In the genomic region with DNA sequence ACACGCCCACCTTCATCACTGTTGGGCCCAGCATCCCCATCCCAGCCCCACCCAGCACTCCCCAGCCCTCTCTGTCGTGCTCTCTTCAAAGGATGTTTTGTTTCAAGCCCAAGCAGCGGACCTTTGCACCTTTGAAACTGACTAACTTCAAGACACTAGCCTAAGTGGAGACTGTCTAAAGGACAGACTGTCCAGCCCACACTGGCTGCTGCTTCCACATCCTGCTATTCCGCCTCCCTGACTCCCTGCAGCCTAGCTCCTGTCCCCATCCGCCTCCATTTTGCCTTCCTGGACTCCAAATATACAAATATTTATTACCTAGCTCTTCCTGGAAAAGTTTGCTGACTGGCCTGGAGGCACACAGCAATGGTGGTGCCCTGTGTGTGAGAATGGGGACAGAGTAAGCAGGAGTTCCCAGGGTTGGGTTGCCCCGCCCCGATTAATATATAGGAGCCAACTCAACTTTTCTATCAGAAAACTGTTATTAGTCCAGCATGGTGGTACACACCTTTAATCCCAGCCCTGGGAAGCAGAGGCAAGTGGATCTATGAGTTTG, we compare ENCODE assay signal across 14 mouse cellular contexts. TPM values are rescaled to one million over a fixed set of nuclear protein-coding genes. Genes with fewer than 3 reads are reported as not detected.
DNase-seq lines count a peak whose midpoint lies in the region; ATAC-seq and TF ChIP-seq lines count a peak whose summit lies in the region.
"Had no signal": no experiment of that assay in that cellular context is flagged by ENCODE, and none has a peak within 500 bp of the region (broad histone marks: within the 10 kb centered on the region; RNA-seq: fewer than 3 reads in every experiment).

No protein-coding gene starts in this region.

- H3K4me1 ChIP-seq in forebrain, embryonic 13.5 days = peaks cover 5% of the 10 kb centered on the region
- no peaks in the 10 kb centered on the region for H3K4me1 ChIP-seq in forebrain, embryonic 11.5 days (replicated peaks; ENCODE audit: control insufficient read depth, insufficient read depth, low read length)
- H3K4me1 ChIP-seq in hindbrain, embryonic 13.5 days (replicated peaks) = peaks cover 7% of the 10 kb centered on the region
- no peaks in the 10 kb centered on the region for H3K4me1 ChIP-seq in hindbrain, embryonic 11.5 days (replicated peaks; ENCODE audit: control insufficient read depth, insufficient read depth, low read length)
- peaks cover 13% of the 10 kb centered on the region for H3K4me1 ChIP-seq in midbrain, embryonic 10.5 days
- H3K4me1 ChIP-seq in midbrain, embryonic 14.5 days (ENCODE audit: control insufficient read depth, insufficient read depth, low read length) = 0 out of 2 replicates have a peak, but pooled peaks cover 4% of the 10 kb centered on the region
- H3K4me1 ChIP-seq in stomach, postnatal 0 days (replicated peaks; ENCODE audit: control insufficient read depth, insufficient read depth) = 0 out of 2 replicates have a peak, but pooled peaks cover 3% of the 10 kb centered on the region
- H3K4me1 ChIP-seq: neural tube, embryonic 15.5 days had no signal

- no peak for TF ChIP-seq CTCF in stomach, postnatal 0 days (IDR thresholded peaks at IDR 0.05; ENCODE audit: low read depth)

- no peak overlapping the region for H3K27ac ChIP-seq in forebrain, embryonic 13.5 days
- H3K27ac ChIP-seq in forebrain, embryonic 11.5 days (ENCODE audit: low read depth, low read length) = no peak overlapping the region
- H3K27ac ChIP-seq in hindbrain, embryonic 13.5 days = no peak overlapping the region; the same call in 1 of the 2 replicates
- H3K27ac ChIP-seq in hindbrain, embryonic 11.5 days (ENCODE audit: low read depth, low read length) = no peak overlapping the region
- peak overlapping the region; percentile 42 for H3K27ac ChIP-seq in midbrain, embryonic 10.5 days (replicated peaks)
- no peak overlapping the region for H3K27ac ChIP-seq in midbrain, embryonic 14.5 days (replicated peaks; ENCODE audit: low read depth, low read length)
- H3K27ac ChIP-seq in stomach, postnatal 0 days (replicated peaks) = peak overlapping the region; percentile 19; the same call in 1 of the 2 replicates
- H3K27ac ChIP-seq: liver, embryonic 14.5 days; midbrain, embryonic 15.5 days; neural tube, embryonic 15.5 days had no signal

- peaks cover 11% of the 10 kb centered on the region; the same call in 1 of the 2 replicates for H3K36me3 ChIP-seq in forebrain, embryonic 13.5 days (ENCODE audit: poor library complexity, severe bottlenecking)
- no peaks in the 10 kb centered on the region for H3K36me3 ChIP-seq in forebrain, embryonic 11.5 days (ENCODE audit: control insufficient read depth, insufficient read depth, low read length)
- H3K36me3 ChIP-seq in hindbrain, embryonic 13.5 days = peaks cover 13% of the 10 kb centered on the region
- H3K36me3 ChIP-seq in hindbrain, embryonic 11.5 days (ENCODE audit: control insufficient read depth, insufficient read depth, low read length) = no peaks in the 10 kb centered on the region
- peaks cover 11% of the 10 kb centered on the region for H3K36me3 ChIP-seq in midbrain, embryonic 10.5 days
- H3K36me3 ChIP-seq in midbrain, embryonic 14.5 days (ENCODE audit: control insufficient read depth, insufficient read depth, low read length) = no peaks in the 10 kb centered on the region
- no peaks in the 10 kb centered on the region for H3K36me3 ChIP-seq in stomach, postnatal 0 days (ENCODE audit: control insufficient read depth, insufficient read depth, low read length)

- TF ChIP-seq EP300 in stomach, postnatal 0 days (optimal IDR thresholded peaks at IDR 0.05) = no peak

- 0 out of 2 replicates have a peak, but pooled peaks have one; percentile 27 for ATAC-seq in forebrain, embryonic 13.5 days
- no peak for ATAC-seq in forebrain, embryonic 11.5 days (replicated peaks; ENCODE audit: low FRiP score)
- peak; percentile 43; the same call in 1 of the 2 replicates for ATAC-seq in hindbrain, embryonic 13.5 days (ENCODE audit: low FRiP score)
- ATAC-seq in hindbrain, embryonic 11.5 days (ENCODE audit: low FRiP score) = no peak
- no peak for ATAC-seq in midbrain, embryonic 14.5 days (ENCODE audit: low FRiP score, low TSS enrichment)
- no peak for ATAC-seq in stomach, postnatal 0 days (ENCODE audit: low FRiP score, low TSS enrichment)
- ATAC-seq: inflammation-experienced regulatory T-cells, adult 6 months; midbrain, embryonic 15.5 days had no signal

- H3K4me3 ChIP-seq in forebrain, embryonic 13.5 days = no peak overlapping the region
- no peak overlapping the region for H3K4me3 ChIP-seq in forebrain, embryonic 11.5 days (ENCODE audit: low read depth, low read length)
- H3K4me3 ChIP-seq in hindbrain, embryonic 13.5 days = no peak overlapping the region
- H3K4me3 ChIP-seq in hindbrain, embryonic 11.5 days (ENCODE audit: low read depth, low read length) = no peak overlapping the region
- no peak overlapping the region for H3K4me3 ChIP-seq in midbrain, embryonic 10.5 days
- no peak overlapping the region for H3K4me3 ChIP-seq in midbrain, embryonic 14.5 days (replicated peaks; ENCODE audit: low read depth, low read length)
- no peak overlapping the region for H3K4me3 ChIP-seq in stomach, postnatal 0 days (ENCODE audit: low read depth, low read length)
- H3K4me3 ChIP-seq: midbrain, embryonic 15.5 days; neural tube, embryonic 15.5 days had no signal

- no peaks in the 10 kb centered on the region for H3K9me3 ChIP-seq in forebrain, embryonic 13.5 days (replicated peaks)
- H3K9me3 ChIP-seq in forebrain, embryonic 11.5 days (ENCODE audit: control insufficient read depth, low read length) = no peaks in the 10 kb centered on the region
- H3K9me3 ChIP-seq in hindbrain, embryonic 13.5 days = no peaks in the 10 kb centered on the region
- no peaks in the 10 kb centered on the region for H3K9me3 ChIP-seq in hindbrain, embryonic 11.5 days (ENCODE audit: control insufficient read depth, low read length)
- no peaks in the 10 kb centered on the region for H3K9me3 ChIP-seq in midbrain, embryonic 10.5 days (replicated peaks)
- H3K9me3 ChIP-seq in midbrain, embryonic 14.5 days (ENCODE audit: control insufficient read depth, low read length) = no peaks in the 10 kb centered on the region
- H3K9me3 ChIP-seq in stomach, postnatal 0 days (ENCODE audit: control insufficient read depth, low read length) = no peaks in the 10 kb centered on the region
- H3K9me3 ChIP-seq: midbrain, embryonic 15.5 days; neural tube, embryonic 15.5 days had no signal

- H3K4me2 ChIP-seq in forebrain, embryonic 13.5 days = no peak overlapping the region
- H3K4me2 ChIP-seq in forebrain, embryonic 11.5 days (ENCODE audit: low read depth, low read length, severe bottlenecking) = no peak overlapping the region
- H3K4me2 ChIP-seq in hindbrain, embryonic 13.5 days = no peak overlapping the region
- no peak overlapping the region for H3K4me2 ChIP-seq in hindbrain, embryonic 11.5 days (replicated peaks; ENCODE audit: low read depth, low read length)
- H3K4me2 ChIP-seq in midbrain, embryonic 14.5 days (ENCODE audit: low read length) = no peak overlapping the region
- H3K4me2 ChIP-seq in stomach, postnatal 0 days (replicated peaks; ENCODE audit: low read depth) = no peak overlapping the region
- H3K4me2 ChIP-seq: midbrain, embryonic 15.5 days; neural tube, embryonic 15.5 days had no signal

- no peaks in the 10 kb centered on the region for H3K27me3 ChIP-seq in forebrain, embryonic 13.5 days
- no peaks in the 10 kb centered on the region for H3K27me3 ChIP-seq in forebrain, embryonic 11.5 days (ENCODE audit: control insufficient read depth, insufficient read depth, low read length)
- no peaks in the 10 kb centered on the region for H3K27me3 ChIP-seq in hindbrain, embryonic 13.5 days
- no peaks in the 10 kb centered on the region for H3K27me3 ChIP-seq in hindbrain, embryonic 11.5 days (ENCODE audit: control insufficient read depth, insufficient read depth, low read length)
- no peaks in the 10 kb centered on the region for H3K27me3 ChIP-seq in midbrain, embryonic 10.5 days (ENCODE audit: low read depth, poor library complexity, severe bottlenecking)
- no peaks in the 10 kb centered on the region for H3K27me3 ChIP-seq in midbrain, embryonic 14.5 days (ENCODE audit: control insufficient read depth, insufficient read depth, low read length)
- no peaks in the 10 kb centered on the region for H3K27me3 ChIP-seq in stomach, postnatal 0 days (ENCODE audit: control insufficient read depth, insufficient read depth, low read length)
- H3K27me3 ChIP-seq: midbrain, embryonic 15.5 days; neural tube, embryonic 15.5 days had no signal

- no peak overlapping the region for H3K9ac ChIP-seq in forebrain, embryonic 13.5 days
- no peak overlapping the region for H3K9ac ChIP-seq in forebrain, embryonic 11.5 days (ENCODE audit: low read length)
- H3K9ac ChIP-seq in hindbrain, embryonic 13.5 days = no peak overlapping the region
- H3K9ac ChIP-seq in hindbrain, embryonic 11.5 days (ENCODE audit: low read depth, low read length) = no peak overlapping the region
- H3K9ac ChIP-seq in midbrain, embryonic 14.5 days (replicated peaks; ENCODE audit: low read length) = no peak overlapping the region
- no peak overlapping the region for H3K9ac ChIP-seq in stomach, postnatal 0 days (ENCODE audit: low read length)
- H3K9ac ChIP-seq: liver, embryonic 14.5 days; midbrain, embryonic 15.5 days; neural tube, embryonic 15.5 days had no signal

- WGBS in forebrain, embryonic 13.5 days = 75% methylated on average over 7 of the region's 7 CpGs
- WGBS in forebrain, embryonic 11.5 days = 74% methylated on average over 7 of the region's 7 CpGs
- WGBS in hindbrain, embryonic 13.5 days = 77% methylated on average over 7 of the region's 7 CpGs
- WGBS in hindbrain, embryonic 11.5 days = 65% methylated on average over 7 of the region's 7 CpGs
- 67% methylated on average over 7 of the region's 7 CpGs for WGBS in midbrain, embryonic 10.5 days
- WGBS in midbrain, embryonic 14.5 days = 74% methylated on average over 7 of the region's 7 CpGs
- WGBS in stomach, postnatal 0 days = 71% methylated on average over 7 of the region's 7 CpGs

- DNase-seq in forebrain, embryonic 11.5 days (ENCODE audit: low spot score) = no peak
- DNase-seq in hindbrain, embryonic 11.5 days (ENCODE audit: low spot score) = no peak
- no peak for DNase-seq in midbrain, embryonic 10.5 days (ENCODE audit: low spot score)
- DNase-seq in midbrain, embryonic 14.5 days = no peak
- DNase-seq in stomach, postnatal 0 days (ENCODE audit: low spot score) = no peak
- DNase-seq in frontal cortex, postnatal 36 days (ENCODE audit: low spot score in 2 of 2) = no peak
- DNase-seq: cerebellum, adult 9-11 months; right cerebral cortex, postnatal 4 days had no signal

RNA-seq across cellular contexts. Expression of gene Lgmn, which starts 22.6 kb away (rescaled TPM):
- 47.9 and 48.4 TPM in 2 replicates for polyA plus RNA-seq in forebrain, embryonic 13.5 days (2015; fragmentation: Nextera tagmentation; extraction: Ambion mirVana)
- polyA plus RNA-seq in forebrain, embryonic 11.5 days (2014; fragmentation: Nextera tagmentation; extraction: Ambion mirVana) = 49.0 and 49.4 TPM in 2 replicates
- polyA plus RNA-seq in hindbrain, embryonic 13.5 days (2015; fragmentation: Nextera tagmentation; extraction: Ambion mirVana) = 83.9 and 89.2 TPM in 2 replicates
- polyA plus RNA-seq in hindbrain, embryonic 11.5 days (2014; fragmentation: Nextera tagmentation; extraction: Ambion mirVana) = 65.4 and 69.6 TPM in 2 replicates
- polyA plus RNA-seq in midbrain, embryonic 10.5 days (2016; fragmentation: Nextera tagmentation; extraction: Ambion mirVana) = 46.5 and 50.8 TPM in 2 replicates
- polyA plus RNA-seq in midbrain, embryonic 14.5 days (2014; fragmentation: Nextera tagmentation; extraction: Ambion mirVana) = 77.5 and 81.5 TPM in 2 replicates
- polyA plus RNA-seq in stomach, postnatal 0 days (2015; fragmentation: Nextera tagmentation; extraction: Ambion mirVana) = 75.1 and 77.1 TPM in 2 replicates

RNA-seq across cellular contexts. Expression of gene Golga5, which starts 51.9 kb away (rescaled TPM):
- polyA plus RNA-seq in forebrain, embryonic 13.5 days (2015; fragmentation: Nextera tagmentation; extraction: Ambion mirVana) = 29.2 and 30.5 TPM in 2 replicates
- polyA plus RNA-seq in forebrain, embryonic 11.5 days (2014; fragmentation: Nextera tagmentation; extraction: Ambion mirVana) = 32.5 and 34.0 TPM in 2 replicates
- 30.1 and 30.2 TPM in 2 replicates for polyA plus RNA-seq in hindbrain, embryonic 13.5 days (2015; fragmentation: Nextera tagmentation; extraction: Ambion mirVana)
- 31.5 and 36.8 TPM in 2 replicates for polyA plus RNA-seq in hindbrain, embryonic 11.5 days (2014; fragmentation: Nextera tagmentation; extraction: Ambion mirVana)
- 24.6 and 30.3 TPM in 2 replicates for polyA plus RNA-seq in midbrain, embryonic 10.5 days (2016; fragmentation: Nextera tagmentation; extraction: Ambion mirVana)
- polyA plus RNA-seq in midbrain, embryonic 14.5 days (2014; fragmentation: Nextera tagmentation; extraction: Ambion mirVana) = 21.6 and 32.4 TPM in 2 replicates
- polyA plus RNA-seq in stomach, postnatal 0 days (2015; fragmentation: Nextera tagmentation; extraction: Ambion mirVana) = 29.3 and 30.3 TPM in 2 replicates

Comparison
In these comparisons a context has a peak if more than half of its experiments do, and no peak if none do; other contexts are left out.
1. ATAC-seq: peak in forebrain, embryonic 13.5 days (single experiment) and hindbrain, embryonic 13.5 days (single experiment); none in forebrain, embryonic 11.5 days (single experiment), hindbrain, embryonic 11.5 days (single experiment), midbrain, embryonic 14.5 days (single experiment) and stomach, postnatal 0 days (single experiment).
2. H3K27ac ChIP-seq: peak in midbrain, embryonic 10.5 days (single experiment) and stomach, postnatal 0 days (single experiment); none in forebrain, embryonic 13.5 days (single experiment), forebrain, embryonic 11.5 days (single experiment), hindbrain, embryonic 13.5 days (single experiment), hindbrain, embryonic 11.5 days (single experiment) and midbrain, embryonic 14.5 days (single experiment).